Mouse (Mus musculus) megakaryocyte, embryonic 14.5 days (primary cell): ENCODE measurements around the gene Rptor. TPM values are rescaled to one million over a fixed set of nuclear protein-coding genes. Genes with fewer than 3 reads are reported as not detected.
"Not testable (repeated sequence)": the region's sequence is repeated elsewhere in the genome, so short reads cannot be mapped to it uniquely, and the experiment has no call there.

Experiments
- H3K27me3 ChIP-seq: replicated peaks from 2 replicates; pipeline ENCODE3; 2012; ENCODE audit warnings: inconsistent platforms
- H3K36me3 ChIP-seq: replicated peaks from 2 replicates; pipeline ENCODE3; 2012; ENCODE audit warnings: low read length, inconsistent platforms, mixed read lengths
- H3K4me1 ChIP-seq: 2 replicates; pipeline ENCODE4 v1.6.1; 2012; ENCODE audit warnings: inconsistent platforms
- H3K4me3 ChIP-seq: replicated peaks from 2 replicates; pipeline ENCODE3; 2012; ENCODE audit warnings: moderate library complexity, mild to moderate bottlenecking, inconsistent platforms
- H3K9me3 ChIP-seq: 2 replicates; pipeline ENCODE4 v1.6.1; 2012; ENCODE audit warnings: inconsistent platforms
- FLI1 ChIP-seq: IDR thresholded peaks from 2 replicates; pipeline ENCODE4 v1.6.1; 2012; ENCODE audit warnings: low read length, inconsistent platforms, mixed read lengths
- GATA1 ChIP-seq: IDR thresholded peaks from 3 replicates; pipeline ENCODE4 v1.6.1; 2012; ENCODE audit warnings: mixed read lengths, low read length, inconsistent platforms, borderline replicate concordance
- polyA plus RNA-seq: library from polyadenylated mRNA; stranded (reverse); fragments of >175 nt; gene quantifications from 2 replicates; pipeline ENCODE4 v1.2.3, GENCODE M21; 2012; ENCODE audit warnings: low replicate concordance; ENCODE audit not compliant: insufficient read depth

Gene Rptor
- polyA plus RNA-seq, 1 experiment = 20.2 TPM

- Histone ChIP-seq H3K9me3 (no peaks in the 10 kb centered on the region), H3K4me1 (peaks cover 54% of the 10 kb centered on the region), H3K4me3 (no peak overlapping the region), H3K36me3 (no peaks in the 10 kb centered on the region), H3K27me3 (peaks cover 2% of the 10 kb centered on the region)
- TF ChIP-seq GATA1 (no peak), FLI1 (no peak)
Observed at GRCm38 (mm10) chr11:119640491-119640890, 37.8 kb downstream of the Rptor start.

DNA sequence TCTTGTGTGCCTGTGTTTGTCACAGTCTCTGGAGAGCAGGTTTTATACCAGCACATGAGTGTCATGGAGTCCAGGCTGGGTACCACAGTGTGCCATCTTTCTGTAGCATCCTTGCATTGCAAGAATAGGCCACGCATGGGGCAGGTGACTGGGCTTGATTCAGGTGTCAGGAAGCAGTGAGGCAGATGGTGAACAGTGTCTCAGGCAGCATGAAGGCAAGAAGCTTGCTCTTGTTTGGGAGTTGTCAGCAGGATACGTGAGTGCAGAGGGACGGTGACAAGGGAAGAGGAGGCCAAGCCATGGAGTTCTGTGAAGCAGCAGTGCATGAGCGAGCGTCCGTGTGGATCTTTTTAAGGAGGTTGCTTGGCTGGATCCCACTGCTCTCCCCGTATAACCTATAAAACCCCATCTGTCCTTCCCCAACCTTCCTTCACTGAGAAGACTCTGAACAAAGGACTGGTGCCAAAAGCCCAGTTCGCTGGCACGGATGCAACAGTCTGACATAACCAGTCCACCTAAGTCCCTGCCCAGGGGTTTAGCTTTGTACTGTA is 39.2 kb downstream of the Rptor start:
- TF ChIP-seq GATA1 (no peak), FLI1 (no peak)
- peaks cover 54% of the 10 kb centered on the region for H3K4me1 ChIP-seq
- peaks cover 2% of the 10 kb centered on the region for H3K27me3 ChIP-seq
- no peaks in the 10 kb centered on the region for H3K36me3 ChIP-seq
- no peaks in the 10 kb centered on the region for H3K9me3 ChIP-seq
- H3K4me3 ChIP-seq = no peak overlapping the region

GRCm38 (mm10) chr11:119643347-119643746 is 40.6 kb downstream of the Rptor start:
- Histone ChIP-seq H3K36me3 (no peaks in the 10 kb centered on the region), H3K27me3 (no peaks in the 10 kb centered on the region), H3K4me3 (no peak overlapping the region), H3K4me1 (peaks cover 44% of the 10 kb centered on the region), H3K9me3 (no peaks in the 10 kb centered on the region)
- TF ChIP-seq FLI1 (no peak), GATA1 (no peak)

DNA sequence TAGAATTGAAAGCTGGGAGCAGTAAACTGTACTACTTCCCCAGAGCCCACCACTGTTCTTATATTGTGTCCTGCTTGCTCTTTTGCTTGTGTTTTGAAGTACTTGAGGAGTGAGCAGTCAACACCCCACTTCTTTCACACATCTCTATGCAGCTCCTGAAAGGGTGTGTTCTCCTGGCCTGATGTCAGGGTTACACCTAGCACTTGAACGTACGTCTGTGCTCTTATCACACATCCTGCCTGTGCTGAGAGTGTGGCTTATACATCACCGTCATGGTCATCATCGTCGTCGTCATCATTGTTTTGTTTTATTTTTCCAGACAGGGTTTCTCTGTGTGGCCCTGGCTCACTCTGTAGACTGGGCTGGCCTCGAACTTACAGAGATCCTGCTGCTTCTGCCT is 41.4 kb downstream of the Rptor start:
- Histone ChIP-seq H3K4me1 (peaks cover 43% of the 10 kb centered on the region), H3K4me3 (no peak overlapping the region), H3K27me3 (no peaks in the 10 kb centered on the region), H3K9me3 (no peaks in the 10 kb centered on the region), H3K36me3 (no peaks in the 10 kb centered on the region)
- TF ChIP-seq FLI1 (no peak), GATA1 (no peak)

GRCm38 (mm10) chr11:119644612-119645379 is 42.1 kb downstream of the Rptor start:
- H3K27me3 ChIP-seq = no peaks in the 10 kb centered on the region

DNA sequence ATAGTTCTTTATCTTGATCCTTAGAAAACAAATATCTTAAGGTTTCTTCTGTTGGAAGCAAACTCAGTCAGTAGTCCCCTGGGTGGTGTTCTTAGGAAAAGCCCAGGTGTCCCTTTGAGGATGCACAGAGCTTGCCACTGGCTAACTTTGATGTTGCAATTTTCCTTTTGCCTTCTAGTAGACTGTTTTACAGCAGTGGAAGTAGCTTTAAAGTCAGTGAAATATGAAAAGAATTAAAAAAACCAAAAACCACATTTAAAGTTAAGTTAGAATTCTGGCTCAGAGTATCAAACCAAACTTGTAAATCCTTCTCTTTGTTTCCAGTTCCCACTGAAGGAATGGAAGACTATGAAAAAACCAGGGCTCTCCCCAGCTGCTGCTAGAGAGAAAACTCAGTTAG is 47.8 kb downstream of the Rptor start:
- no peak for TF ChIP-seq GATA1
- no peak for TF ChIP-seq FLI1
- Histone ChIP-seq H3K9me3 (no peaks in the 10 kb centered on the region), H3K36me3 (no peaks in the 10 kb centered on the region)

More at GRCm38 (mm10) chr11:119644612-119645379, 42.1 kb downstream of the Rptor start:
- Histone ChIP-seq H3K4me3 (no peak overlapping the region), H3K36me3 (no peaks in the 10 kb centered on the region), H3K9me3 (no peaks in the 10 kb centered on the region), H3K4me1 (peaks cover 44% of the 10 kb centered on the region)
- TF ChIP-seq FLI1 = no peak
- no peak for TF ChIP-seq GATA1

GRCm38 (mm10) chr11:119653336-119653735 is 50.6 kb downstream of the Rptor start:
- Histone ChIP-seq H3K36me3 (peaks cover 8% of the 10 kb centered on the region), H3K4me1 (peaks cover 32% of the 10 kb centered on the region)

More for the DNA sequence above, 47.8 kb downstream of the Rptor start:
- H3K27me3 ChIP-seq = peaks cover 4% of the 10 kb centered on the region
- H3K4me1 ChIP-seq = peaks cover 24% of the 10 kb centered on the region
- H3K4me3 ChIP-seq = no peak overlapping the region

DNA sequence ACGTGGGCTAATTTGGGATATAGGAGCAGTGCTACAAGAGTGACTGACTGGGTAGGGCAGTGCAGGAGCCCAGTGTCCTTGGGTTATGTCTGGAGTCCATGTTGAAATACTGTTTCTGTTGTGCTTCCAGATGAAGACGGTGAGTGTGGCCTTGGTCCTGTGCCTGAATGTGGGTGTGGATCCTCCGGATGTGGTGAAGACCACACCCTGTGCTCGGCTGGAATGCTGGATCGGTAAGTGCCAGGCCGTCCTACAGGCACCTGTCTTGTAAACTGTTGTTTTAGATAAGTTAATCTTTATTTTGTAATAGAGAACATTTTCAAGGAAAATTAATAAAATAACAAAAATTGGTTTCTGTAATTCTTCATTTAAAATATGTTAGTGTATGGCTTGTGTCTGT is 54.8 kb downstream of the Rptor start:
- no peak for TF ChIP-seq GATA1
- no peak for TF ChIP-seq FLI1
- Histone ChIP-seq H3K36me3 (peaks cover 13% of the 10 kb centered on the region), H3K9me3 (no peaks in the 10 kb centered on the region), H3K4me1 (peaks cover 38% of the 10 kb centered on the region), H3K4me3 (no peak overlapping the region), H3K27me3 (peaks cover 2% of the 10 kb centered on the region)

More at GRCm38 (mm10) chr11:119653336-119653735, 50.6 kb downstream of the Rptor start:
- Histone ChIP-seq H3K27me3 (peaks cover 4% of the 10 kb centered on the region), H3K9me3 (no peaks in the 10 kb centered on the region), H3K4me3 (no peak overlapping the region)
- TF ChIP-seq FLI1 = no peak
- no peak for TF ChIP-seq GATA1

DNA sequence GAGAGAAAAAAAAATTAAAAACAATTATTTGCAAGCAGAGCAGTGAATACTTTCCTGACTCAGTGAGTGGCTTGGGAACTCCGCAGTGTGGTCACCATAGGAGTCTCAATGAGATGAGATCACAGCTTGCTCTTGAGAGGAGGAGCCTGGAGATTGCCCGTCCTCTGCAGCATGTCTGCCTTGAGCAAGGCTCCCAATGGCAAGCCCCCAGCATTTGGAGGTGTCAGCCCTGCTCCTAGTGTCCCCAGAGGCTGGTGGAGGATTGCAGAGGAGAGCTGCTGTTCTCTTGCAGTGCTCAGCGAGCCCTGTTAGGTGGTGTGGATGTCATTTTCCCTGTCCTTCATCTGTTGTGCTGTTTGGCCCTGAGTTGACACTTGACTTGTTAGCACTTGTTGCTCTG is 56.6 kb downstream of the Rptor start:
- Histone ChIP-seq H3K4me3 (no peak overlapping the region), H3K36me3 (peaks cover 13% of the 10 kb centered on the region), H3K9me3 (no peaks in the 10 kb centered on the region), H3K4me1 (peaks cover 40% of the 10 kb centered on the region), H3K27me3 (peaks cover 2% of the 10 kb centered on the region)
- no peak for TF ChIP-seq FLI1
- TF ChIP-seq GATA1 = no peak

DNA sequence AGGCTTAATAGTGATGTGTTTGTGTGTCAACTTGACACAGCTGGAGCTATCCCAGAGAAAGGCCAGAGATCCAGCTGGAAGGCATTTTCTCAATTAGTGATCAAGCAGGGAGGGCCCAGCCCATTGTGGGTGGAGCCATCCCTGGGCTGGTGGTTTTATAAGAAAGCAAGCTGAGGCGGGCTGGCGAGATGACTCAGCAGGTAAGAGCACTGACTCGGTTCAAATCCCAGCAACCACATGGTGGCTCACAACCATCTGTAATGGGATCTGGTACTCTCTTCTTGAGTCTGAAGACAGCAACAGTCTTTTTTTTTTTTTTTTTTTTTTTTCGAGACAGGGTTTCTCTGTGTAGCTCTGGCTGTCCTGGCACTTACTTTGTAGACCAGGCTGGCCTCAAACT is 58.8 kb downstream of the Rptor start:
- not testable (repeated sequence) for H3K27me3 ChIP-seq, H3K4me3 ChIP-seq, H3K9me3 ChIP-seq
- Histone ChIP-seq H3K36me3 (peaks cover 13% of the 10 kb centered on the region), H3K4me1 (peaks cover 35% of the 10 kb centered on the region)

DNA sequence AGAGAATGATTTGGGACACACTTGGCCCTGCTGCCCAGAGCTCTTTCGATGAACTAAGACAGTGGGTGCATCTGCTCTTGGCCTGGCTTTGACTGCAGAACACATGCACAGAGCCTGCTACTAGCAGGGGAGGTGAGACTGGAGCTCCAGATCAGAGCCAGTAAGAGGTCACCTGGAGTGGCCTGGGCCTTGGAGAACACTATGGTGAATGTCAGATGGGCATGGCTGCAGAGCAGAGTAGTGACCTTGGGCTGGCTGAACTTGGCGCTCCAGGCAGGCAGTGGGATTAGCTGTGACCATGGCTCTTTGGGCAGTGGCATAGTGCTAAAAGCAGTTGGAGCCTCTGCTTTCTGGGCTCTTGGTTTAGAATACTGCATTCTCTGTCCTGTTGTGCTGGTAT is 61.2 kb downstream of the Rptor start:
- Histone ChIP-seq H3K4me3 (no peak overlapping the region), H3K36me3 (peaks cover 6% of the 10 kb centered on the region), H3K9me3 (no peaks in the 10 kb centered on the region), H3K4me1 (peaks cover 37% of the 10 kb centered on the region), H3K27me3 (peaks cover 2% of the 10 kb centered on the region)
- TF ChIP-seq FLI1 = no peak
